Mouse (Mus musculus) olfactory bulb, adult 2 months (tissue): ENCODE data around the gene Sgk1.

Source experiments
- CTCF ChIP-seq: fragments of 200-500 bp; IDR thresholded peaks from 2 replicates; pipeline ENCODE4 v1.5.1; 2012; ENCODE audit warnings: low read depth, mild to moderate bottlenecking, low read length, moderate library complexity; ENCODE audit not compliant: insufficient read depth
- POLR2A ChIP-seq: fragments of 200-500 bp; IDR thresholded peaks from 2 replicates; pipeline ENCODE4 v1.6.1; 2012; ENCODE audit warnings: mild to moderate bottlenecking, low read depth, low read length, moderate library complexity; ENCODE audit not compliant: insufficient read depth

DNA sequence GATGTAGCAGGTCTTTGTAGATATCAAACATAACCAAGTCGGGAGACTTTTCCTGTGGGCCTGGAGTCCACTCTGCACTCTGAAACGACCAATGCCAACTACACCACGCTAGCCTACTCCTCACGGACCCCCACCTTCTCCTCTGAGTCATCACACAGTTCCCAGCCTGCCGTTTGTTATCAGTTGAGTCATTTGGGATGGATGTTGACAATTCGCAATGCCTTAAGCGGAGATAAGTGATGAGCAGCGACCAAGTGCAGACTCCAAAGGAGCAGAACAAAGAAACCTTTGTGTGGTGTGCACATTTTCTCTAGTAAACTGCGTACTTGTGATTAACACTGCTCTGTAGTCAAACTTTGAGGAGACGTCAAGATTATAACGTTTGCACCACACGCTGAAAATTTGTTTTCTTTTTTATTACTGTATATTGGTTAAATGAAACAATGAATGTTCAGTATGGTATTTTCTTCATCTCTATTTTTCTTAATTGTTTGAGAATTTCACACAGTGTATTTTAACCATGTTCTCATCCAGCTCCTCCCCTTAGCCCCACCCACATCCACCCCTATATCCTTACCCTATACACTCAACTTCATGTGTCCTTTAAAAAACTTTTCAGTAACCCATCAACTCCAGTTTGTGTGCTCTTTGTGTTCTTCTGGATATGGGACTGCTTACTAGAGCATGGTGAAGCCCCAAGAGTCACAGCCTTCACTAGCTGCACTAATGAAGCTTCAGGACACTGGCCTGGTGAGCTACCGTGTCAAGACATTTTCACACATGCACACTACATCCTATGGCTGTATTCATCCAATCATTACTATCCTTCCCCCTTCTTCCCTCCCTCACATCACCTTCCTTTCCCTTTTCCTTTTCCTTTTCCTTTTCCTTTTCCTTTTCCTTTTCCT, 42.5 kb upstream of the Sgk1 start:
- no peak for TF ChIP-seq CTCF
- TF ChIP-seq POLR2A, result no peak
